20 mouse cellular contexts compared by ENCODE assay signal in the genomic region with DNA sequence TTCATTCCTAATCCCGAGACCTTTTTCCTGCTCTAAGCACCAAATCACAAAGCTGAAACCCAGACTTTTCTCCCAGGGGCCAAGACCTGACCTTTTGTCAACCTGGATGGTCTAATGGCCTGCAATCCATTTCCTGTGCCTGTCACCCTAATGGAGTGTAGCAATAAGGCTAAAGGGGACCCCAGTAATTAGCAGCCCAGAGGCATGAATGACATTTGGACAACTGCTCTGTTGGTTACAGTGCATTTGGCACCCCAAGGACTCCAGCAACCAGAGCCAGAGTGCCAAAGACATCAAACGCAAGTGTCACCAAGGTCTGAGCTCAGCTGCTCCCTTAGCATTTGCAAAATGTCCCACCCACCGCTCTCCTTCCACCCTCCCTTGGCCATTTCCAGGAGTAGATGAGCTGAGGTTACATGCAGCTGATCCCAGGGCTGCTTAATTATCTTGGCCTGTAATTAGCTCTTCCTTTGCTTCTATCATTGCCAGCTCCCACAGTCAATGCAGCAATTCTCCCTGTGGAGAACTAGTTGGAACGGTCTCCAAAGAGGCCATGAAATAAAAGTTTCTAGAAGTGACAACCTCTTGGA. TPM values are rescaled to one million over a fixed set of nuclear protein-coding genes. Genes with fewer than 3 reads are reported as not detected.
DNase-seq lines count a peak whose midpoint lies in the region; ATAC-seq lines count a peak whose summit lies in the region.
"Had no signal": no experiment of that assay in that cellular context is flagged by ENCODE, and none has a peak within 500 bp of the region (broad histone marks: within the 10 kb centered on the region; RNA-seq: fewer than 3 reads in every experiment).

No protein-coding gene starts in this region.

- ATAC-seq in embryonic facial prominence, embryonic 14.5 days (ENCODE audit: low read depth), result no peak
- peak; percentile 56; the same call in 1 of the 2 replicates for ATAC-seq in hindbrain, embryonic 16.5 days
- ATAC-seq: intestine, embryonic 15.5 days; midbrain, embryonic 13.5 days had no signal

- H3K27me3 ChIP-seq in embryonic facial prominence, embryonic 14.5 days (replicated peaks; ENCODE audit: control insufficient read depth, insufficient read depth, low read length), result no peaks in the 10 kb centered on the region
- H3K27me3 ChIP-seq in embryonic facial prominence, embryonic 10.5 days (replicated peaks; ENCODE audit: low read depth, poor library complexity, severe bottlenecking), result no peaks in the 10 kb centered on the region
- no peaks in the 10 kb centered on the region for H3K27me3 ChIP-seq in hindbrain, embryonic 16.5 days (replicated peaks; ENCODE audit: control insufficient read depth, insufficient read depth, low read length)
- H3K27me3 ChIP-seq in hindbrain, embryonic 10.5 days (ENCODE audit: insufficient read depth, poor library complexity, severe bottlenecking), result no peaks in the 10 kb centered on the region
- H3K27me3 ChIP-seq: embryonic facial prominence, embryonic 13.5 days; intestine, embryonic 15.5 days; limb, embryonic 15.5 days; midbrain, embryonic 13.5 days had no signal

- no peaks in the 10 kb centered on the region for H3K36me3 ChIP-seq in embryonic facial prominence, embryonic 14.5 days (ENCODE audit: control insufficient read depth, insufficient read depth, low read length)
- H3K36me3 ChIP-seq in embryonic facial prominence, embryonic 10.5 days (replicated peaks), result no peaks in the 10 kb centered on the region
- no peaks in the 10 kb centered on the region for H3K36me3 ChIP-seq in hindbrain, embryonic 16.5 days (ENCODE audit: control insufficient read depth, insufficient read depth, low read length)
- H3K36me3 ChIP-seq in hindbrain, embryonic 10.5 days, result no peaks in the 10 kb centered on the region
- H3K36me3 ChIP-seq: embryonic facial prominence, embryonic 13.5 days; intestine, embryonic 15.5 days; limb, embryonic 15.5 days; midbrain, embryonic 13.5 days had no signal

- peak; percentile 1 for DNase-seq in embryonic facial prominence, embryonic 14.5 days (ENCODE audit: low spot score)
- DNase-seq in embryonic facial prominence, embryonic 10.5 days (ENCODE audit: low spot score), result no peak
- no peak for DNase-seq in hindbrain, embryonic 10.5 days (ENCODE audit: low spot score)
- DNase-seq in Muller cell, postnatal 12 days (ENCODE audit: inconsistent ontology term), result peak; percentile 75
- peak; percentile 43 for DNase-seq in adipocyte (ENCODE audit: low spot score)
- DNase-seq in testis, postnatal 14 days (ENCODE audit: low spot score), result no peak
- DNase-seq in cerebellum, adult 11 months, result no peak
- DNase-seq: cerebellum, adult 11-12 months; cerebellum, postnatal 36 days; gastrocnemius, postnatal 14 days; heart, adult 2 months; heart, postnatal 36 days; lung, postnatal 10 days; retina, postnatal 1 day; right cerebral cortex, postnatal 4 days had no signal

- no peaks in the 10 kb centered on the region for H3K4me1 ChIP-seq in embryonic facial prominence, embryonic 14.5 days (ENCODE audit: control insufficient read depth, insufficient read depth, low read length)
- peaks cover 7% of the 10 kb centered on the region for H3K4me1 ChIP-seq in embryonic facial prominence, embryonic 10.5 days
- H3K4me1 ChIP-seq in hindbrain, embryonic 16.5 days (ENCODE audit: control insufficient read depth, insufficient read depth, low read depth, low read length), result no peaks in the 10 kb centered on the region
- H3K4me1 ChIP-seq in hindbrain, embryonic 10.5 days (replicated peaks), result no peaks in the 10 kb centered on the region
- H3K4me1 ChIP-seq: embryonic facial prominence, embryonic 13.5 days; intestine, embryonic 15.5 days; limb, embryonic 15.5 days; midbrain, embryonic 13.5 days had no signal

- no peak overlapping the region for H3K9ac ChIP-seq in embryonic facial prominence, embryonic 14.5 days (ENCODE audit: low read depth, low read length)
- no peak overlapping the region for H3K9ac ChIP-seq in hindbrain, embryonic 16.5 days (ENCODE audit: low read depth, low read length)
- H3K9ac ChIP-seq: embryonic facial prominence, embryonic 13.5 days; intestine, embryonic 15.5 days; limb, embryonic 15.5 days; midbrain, embryonic 13.5 days had no signal

- WGBS in embryonic facial prominence, embryonic 14.5 days, result 45% methylated on average over 4 of the region's 4 CpGs
- 57% methylated on average over 4 of the region's 4 CpGs for WGBS in embryonic facial prominence, embryonic 10.5 days
- WGBS in hindbrain, embryonic 16.5 days, result 41% methylated on average over 4 of the region's 4 CpGs
- 77% methylated on average over 4 of the region's 4 CpGs for WGBS in hindbrain, embryonic 10.5 days

- H3K4me3 ChIP-seq in embryonic facial prominence, embryonic 14.5 days (ENCODE audit: low read depth, low read length), result no peak overlapping the region
- H3K4me3 ChIP-seq in embryonic facial prominence, embryonic 10.5 days, result no peak overlapping the region
- no peak overlapping the region for H3K4me3 ChIP-seq in hindbrain, embryonic 16.5 days (ENCODE audit: low read length)
- H3K4me3 ChIP-seq in hindbrain, embryonic 10.5 days, result no peak overlapping the region
- H3K4me3 ChIP-seq: embryonic facial prominence, embryonic 13.5 days; heart, adult 2 months; intestine, embryonic 15.5 days; limb, embryonic 15.5 days; midbrain, embryonic 13.5 days had no signal

- no peaks in the 10 kb centered on the region for H3K9me3 ChIP-seq in embryonic facial prominence, embryonic 14.5 days (ENCODE audit: control insufficient read depth, low read length)
- H3K9me3 ChIP-seq in embryonic facial prominence, embryonic 10.5 days, result no peaks in the 10 kb centered on the region
- no peaks in the 10 kb centered on the region for H3K9me3 ChIP-seq in hindbrain, embryonic 16.5 days (ENCODE audit: control insufficient read depth, low read length)
- no peaks in the 10 kb centered on the region for H3K9me3 ChIP-seq in hindbrain, embryonic 10.5 days
- H3K9me3 ChIP-seq: embryonic facial prominence, embryonic 13.5 days; intestine, embryonic 15.5 days; limb, embryonic 15.5 days; midbrain, embryonic 13.5 days had no signal

- H3K4me2 ChIP-seq in embryonic facial prominence, embryonic 14.5 days (ENCODE audit: low read depth, low read length), result no peak overlapping the region
- no peak overlapping the region for H3K4me2 ChIP-seq in hindbrain, embryonic 16.5 days (ENCODE audit: low read length)
- H3K4me2 ChIP-seq: embryonic facial prominence, embryonic 13.5 days; intestine, embryonic 15.5 days; limb, embryonic 15.5 days; midbrain, embryonic 13.5 days had no signal

- H3K27ac ChIP-seq in embryonic facial prominence, embryonic 14.5 days (replicated peaks; ENCODE audit: low read depth, low read length), result no peak overlapping the region
- no peak overlapping the region for H3K27ac ChIP-seq in embryonic facial prominence, embryonic 10.5 days (replicated peaks)
- H3K27ac ChIP-seq in hindbrain, embryonic 16.5 days (ENCODE audit: low read depth, low read length), result no peak overlapping the region
- H3K27ac ChIP-seq in hindbrain, embryonic 10.5 days, result no peak overlapping the region
- H3K27ac ChIP-seq: embryonic facial prominence, embryonic 13.5 days; heart, adult 2 months; intestine, embryonic 15.5 days; limb, embryonic 15.5 days; midbrain, embryonic 13.5 days had no signal

RNA-seq across cellular contexts. Expression of a gene that starts 47.8 kb away (rescaled TPM):
- 7.3 and 7.7 TPM in 2 replicates for polyA plus RNA-seq in embryonic facial prominence, embryonic 14.5 days (2014; fragmentation: Nextera tagmentation; extraction: Ambion mirVana)
- 4.2 and 4.5 TPM in 2 replicates for polyA plus RNA-seq in embryonic facial prominence, embryonic 10.5 days (2016; fragmentation: Nextera tagmentation; extraction: Ambion mirVana)
- polyA plus RNA-seq in hindbrain, embryonic 16.5 days (2015; fragmentation: Nextera tagmentation; extraction: Ambion mirVana), result 28.0 and 29.9 TPM in 2 replicates
- polyA plus RNA-seq in hindbrain, embryonic 10.5 days (2016; fragmentation: Nextera tagmentation; extraction: Ambion mirVana), result 6.2 and 19.2 TPM in 2 replicates

RNA-seq across cellular contexts. Expression of a gene that starts 48.4 kb away (rescaled TPM):
- polyA plus RNA-seq in embryonic facial prominence, embryonic 14.5 days (2014; fragmentation: Nextera tagmentation; extraction: Ambion mirVana), result 7.9 and 8.4 TPM in 2 replicates
- 0.73 and 1.2 TPM in 2 replicates for polyA plus RNA-seq in embryonic facial prominence, embryonic 10.5 days (2016; fragmentation: Nextera tagmentation; extraction: Ambion mirVana)
- 4.0 and 4.3 TPM in 2 replicates for polyA plus RNA-seq in hindbrain, embryonic 16.5 days (2015; fragmentation: Nextera tagmentation; extraction: Ambion mirVana)
- polyA plus RNA-seq in hindbrain, embryonic 10.5 days (2016; fragmentation: Nextera tagmentation; extraction: Ambion mirVana), result 1.2 and 1.5 TPM in 2 replicates

Comparison
In these comparisons a context has a peak if more than half of its experiments do, and no peak if none do; other contexts are left out.
1. DNase-seq: peak in embryonic facial prominence, embryonic 14.5 days (single experiment), Muller cell, postnatal 12 days (single experiment) and adipocyte (single experiment); none in embryonic facial prominence, embryonic 10.5 days (single experiment), hindbrain, embryonic 10.5 days (single experiment), testis, postnatal 14 days (single experiment) and cerebellum, adult 11 months (single experiment).